Mouse (Mus musculus) layer of hippocampus, adult 9-11 months (tissue): ENCODE data around the gene Sirt6.
A peak's percentile ranks its signal among the peaks of the same experiment; 100 is the strongest.
"Not testable (repeated sequence)": the region's sequence is repeated elsewhere in the genome, so short reads cannot be mapped to it uniquely, and the experiment has no call there.

Source experiments
- DNase-seq: peaks from one replicate; pipeline ENCODE4 v3.0.0; 2022

The Sirt6 gene

DNA sequence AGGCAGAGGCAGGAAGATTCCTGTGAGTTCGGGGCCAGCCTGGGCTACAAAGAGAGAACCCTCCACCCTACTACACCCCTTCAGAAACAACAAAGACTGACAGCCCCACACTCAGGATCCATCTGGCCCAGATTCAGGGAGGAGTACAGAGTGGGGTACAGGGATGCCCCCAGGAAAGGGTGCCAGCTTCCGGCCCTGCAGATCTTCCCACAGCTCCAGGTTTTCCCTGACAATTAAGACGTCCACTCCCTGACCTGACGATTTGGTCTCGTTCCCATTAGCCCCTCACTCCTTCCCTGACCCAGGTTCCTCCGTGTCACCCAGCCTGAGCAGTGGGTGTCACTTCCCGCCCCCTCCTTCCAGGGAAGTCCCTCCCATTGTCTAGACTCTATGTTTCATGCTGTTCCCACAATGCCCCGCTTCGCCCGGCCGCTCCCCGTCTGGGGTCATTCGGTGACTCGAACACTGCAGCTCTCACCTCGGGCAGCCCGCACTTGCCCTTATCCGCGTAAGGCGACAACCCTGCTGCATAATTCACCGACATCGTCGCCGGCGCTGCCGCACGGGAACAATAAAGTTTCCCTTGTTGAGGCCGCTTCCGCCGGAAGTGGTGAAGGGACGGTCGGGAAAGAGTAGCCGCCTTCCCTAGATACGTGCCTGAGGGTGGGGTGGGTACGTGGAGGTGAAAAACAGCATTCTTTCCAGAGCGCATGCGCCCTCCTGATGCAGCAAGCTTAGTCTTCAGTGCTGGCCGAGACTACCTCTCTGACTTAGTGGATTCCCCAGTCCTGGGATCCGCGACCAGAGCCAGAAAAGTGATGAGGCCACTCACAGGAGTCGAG lies at the start of gene Sirt6:
Sirt6 (minus strand) TSS at position 804 of the 842 bp plus-strand sequence.
- DNase-seq, result peak; percentile 96

DNA sequence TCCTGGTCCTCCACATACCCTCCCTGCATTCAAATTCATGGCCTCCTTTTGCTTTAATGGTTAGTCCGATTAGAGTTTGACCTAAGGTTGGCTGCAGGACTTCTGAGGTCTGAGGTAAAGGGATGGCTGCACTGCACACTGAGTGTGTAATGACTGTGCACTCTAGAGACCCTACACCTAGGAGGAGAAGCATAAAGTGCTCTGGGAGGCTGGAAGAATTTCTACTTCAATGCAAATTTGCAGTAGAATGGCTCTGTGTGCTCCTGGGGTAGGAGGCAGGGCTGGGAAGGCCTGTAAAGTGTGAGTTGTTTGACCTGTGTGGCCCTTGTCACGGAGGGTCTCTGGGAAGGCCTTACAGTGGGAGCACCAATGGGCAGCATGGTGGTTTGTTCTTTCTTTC lies 28.6 kb upstream of the Sirt6 start:
- DNase-seq, result no peak

DNA sequence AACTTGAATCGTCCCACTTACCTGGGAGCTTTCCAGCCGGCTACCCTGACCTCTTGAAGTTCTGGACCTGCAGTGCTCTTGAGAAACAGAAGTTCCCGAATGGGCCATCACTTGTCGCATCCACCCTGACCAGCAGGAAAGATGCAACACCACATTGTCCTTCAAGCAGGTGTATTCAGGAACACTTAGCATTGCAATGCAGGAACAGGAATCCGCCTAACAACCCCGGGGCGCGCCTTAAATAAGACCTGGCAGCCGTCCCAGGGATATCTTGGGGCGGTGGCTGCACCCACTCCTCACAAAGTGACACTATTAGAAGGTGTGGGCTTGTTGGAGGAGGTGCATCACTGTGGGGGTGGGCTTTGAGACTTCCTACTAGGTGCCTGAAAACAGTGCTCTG lies 27.6 kb upstream of the Sirt6 start:
- no peak for DNase-seq

DNA sequence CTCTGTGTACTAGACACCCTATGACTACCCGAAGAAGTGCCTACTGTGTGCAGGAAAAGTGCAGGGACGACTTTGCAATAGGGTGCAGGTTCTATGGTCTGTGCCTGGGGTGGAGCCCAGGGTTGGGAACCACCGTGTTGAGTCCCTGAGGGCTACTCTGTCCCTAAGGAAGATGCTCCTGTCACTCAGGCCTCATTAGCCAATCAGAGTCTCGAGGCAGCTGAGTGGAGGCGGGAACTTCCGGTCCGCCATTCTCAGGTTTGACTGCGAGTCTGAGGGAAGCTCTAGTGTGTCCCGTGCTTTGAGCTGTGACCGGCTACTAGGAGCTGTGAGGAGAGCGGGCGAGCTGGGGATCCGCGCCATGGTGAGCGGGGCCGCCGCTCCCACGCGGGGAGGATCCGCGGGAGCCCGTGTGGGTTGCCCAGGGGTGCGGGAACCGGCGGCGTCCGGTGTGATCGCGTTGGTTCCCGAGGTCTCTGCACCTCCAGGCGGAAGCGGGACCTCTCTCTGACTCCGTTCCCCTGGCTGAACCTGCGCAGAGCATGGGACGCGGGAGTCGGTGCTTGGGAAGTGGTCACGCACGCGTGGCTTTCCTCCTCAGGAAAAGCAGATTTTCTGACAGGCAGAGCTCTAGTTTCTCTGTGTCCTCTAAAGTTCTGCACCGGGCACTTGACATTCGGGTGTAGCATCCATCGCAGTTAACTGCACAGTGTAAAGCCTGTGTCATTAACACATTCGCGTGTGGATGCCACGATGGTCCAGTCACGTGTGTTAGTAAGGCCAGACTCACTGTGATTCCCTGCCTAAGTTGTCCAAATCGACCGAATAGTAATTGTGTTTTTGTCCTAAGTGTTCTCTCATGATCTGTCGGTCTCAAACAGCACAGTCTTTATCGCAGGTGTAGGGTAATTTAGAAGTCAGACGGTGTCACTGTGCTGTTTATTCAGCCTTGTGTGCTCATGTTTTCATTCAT lies 21.5 kb upstream of the Sirt6 start, which contains the start of gene Gm10778:
Gm10778 (plus strand) TSS at position 257 of the 973 bp plus-strand sequence.
- peak; percentile 91 for DNase-seq

DNA sequence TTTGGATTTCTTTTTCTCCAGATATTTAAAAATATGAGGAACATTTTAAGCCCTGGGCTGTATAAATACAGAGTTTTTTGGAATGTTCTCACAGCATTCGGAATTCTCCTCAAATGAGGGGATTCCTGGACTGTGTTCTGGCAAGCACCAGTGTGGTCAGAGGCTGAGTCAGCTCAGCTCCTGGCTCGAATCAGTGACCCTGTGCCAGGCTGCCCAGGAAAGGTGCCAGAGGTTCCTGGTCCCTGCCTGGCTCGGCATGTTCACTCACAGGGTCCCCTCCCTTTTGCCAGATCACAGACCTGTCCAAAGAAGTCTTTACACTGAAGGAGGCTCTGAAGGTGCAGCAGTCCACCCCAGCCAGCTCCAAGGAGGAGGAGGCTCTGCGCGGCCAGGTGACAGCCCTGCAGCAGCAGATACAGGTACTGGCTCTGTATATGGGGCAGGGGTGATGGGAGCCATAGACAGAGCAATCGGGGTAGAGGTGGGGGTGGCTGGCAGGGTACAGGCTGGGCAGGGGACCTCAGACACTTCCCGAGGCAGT lies 18.5 kb upstream of the Sirt6 start:
- no peak for DNase-seq

DNA sequence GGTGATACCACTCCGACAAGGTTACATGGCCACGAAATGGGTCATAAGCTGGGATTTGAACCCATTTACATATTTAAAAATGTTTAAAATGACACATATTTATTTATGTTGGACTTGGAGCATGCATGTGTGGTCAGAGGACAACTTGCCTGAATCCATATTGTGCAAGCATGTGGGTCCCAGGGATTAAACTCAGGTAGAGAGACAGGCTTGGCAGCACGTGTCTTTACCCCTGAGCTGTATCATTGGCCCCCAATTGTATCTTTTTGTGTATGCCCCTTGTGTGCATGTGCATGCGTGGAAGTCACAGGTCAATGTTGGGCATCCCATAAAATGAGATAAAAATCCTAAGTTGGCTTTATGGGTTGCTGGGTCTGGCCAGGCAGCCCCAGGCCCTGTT lies 17.8 kb upstream of the Sirt6 start:
- no peak for DNase-seq

DNA sequence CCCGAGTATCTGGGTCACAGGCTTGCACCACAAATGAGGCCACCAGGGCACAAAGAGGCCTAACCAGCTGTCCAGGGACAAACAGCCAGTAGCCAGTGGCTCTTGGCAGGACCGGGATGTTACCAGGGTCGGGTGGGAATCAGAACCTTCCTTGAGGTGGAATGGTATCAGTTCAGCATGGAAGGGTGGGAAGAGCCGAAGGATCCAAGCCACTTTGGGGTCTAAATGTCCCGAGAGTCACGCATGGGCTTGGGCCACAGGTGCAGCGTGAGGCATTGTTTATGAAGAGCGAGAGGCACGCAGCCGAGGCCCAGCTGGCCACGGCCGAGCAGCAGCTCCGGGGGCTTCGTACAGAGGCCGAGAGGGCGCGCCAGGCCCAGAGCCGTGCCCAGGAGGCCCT lies 17.1 kb upstream of the Sirt6 start:
- no peak for DNase-seq

DNA sequence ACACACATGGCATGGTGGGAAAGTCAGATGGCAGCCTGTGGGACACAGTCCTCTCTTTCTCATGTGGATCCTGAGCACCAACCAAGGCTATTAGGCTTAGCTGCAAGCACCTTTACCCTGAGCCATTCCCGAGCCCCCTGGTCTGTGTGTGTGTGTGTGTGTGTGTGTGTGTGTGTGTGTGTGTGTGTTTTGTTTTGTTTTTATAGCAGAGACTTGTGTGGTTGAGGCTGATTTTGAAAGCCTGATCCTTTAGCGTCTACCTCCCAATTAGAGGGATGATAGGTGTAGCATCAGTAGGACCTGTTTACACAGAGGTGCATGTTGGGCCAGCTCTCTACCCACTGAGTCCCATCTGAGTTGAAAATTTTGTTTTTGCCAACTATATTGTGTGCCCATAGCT lies 16.6 kb upstream of the Sirt6 start:
- no peak for DNase-seq

DNA sequence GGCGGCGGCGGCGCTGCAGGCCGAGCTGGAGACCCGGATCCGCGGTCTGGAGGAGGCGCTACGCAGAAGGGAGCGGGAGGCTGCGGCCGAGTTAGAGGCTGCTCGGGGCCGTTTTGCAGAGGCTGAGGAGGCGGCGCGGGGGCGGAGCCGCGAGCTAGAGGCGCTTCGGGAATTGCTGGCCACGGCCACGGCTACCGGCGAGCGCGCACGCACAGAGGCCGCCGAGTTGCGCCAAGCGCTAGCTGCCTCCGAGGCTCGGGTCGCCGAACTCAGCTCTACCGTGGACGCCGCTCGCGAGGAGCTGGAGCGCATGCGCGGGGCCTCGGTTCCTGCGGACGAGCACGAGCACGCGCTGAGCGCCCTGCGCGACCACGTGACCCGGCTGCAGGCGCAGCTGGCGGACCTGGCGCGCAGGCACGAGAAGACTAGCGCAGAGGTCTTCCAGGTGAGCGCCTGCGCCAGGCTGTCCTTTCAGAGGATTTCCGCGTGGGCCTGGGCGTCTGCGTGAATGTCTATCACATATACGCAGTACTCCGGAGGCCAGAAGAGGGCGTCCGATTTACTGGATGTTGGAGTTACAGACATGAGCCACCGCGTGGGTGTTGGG lies 16.0 kb upstream of the Sirt6 start:
- peak; percentile 97 for DNase-seq

DNA sequence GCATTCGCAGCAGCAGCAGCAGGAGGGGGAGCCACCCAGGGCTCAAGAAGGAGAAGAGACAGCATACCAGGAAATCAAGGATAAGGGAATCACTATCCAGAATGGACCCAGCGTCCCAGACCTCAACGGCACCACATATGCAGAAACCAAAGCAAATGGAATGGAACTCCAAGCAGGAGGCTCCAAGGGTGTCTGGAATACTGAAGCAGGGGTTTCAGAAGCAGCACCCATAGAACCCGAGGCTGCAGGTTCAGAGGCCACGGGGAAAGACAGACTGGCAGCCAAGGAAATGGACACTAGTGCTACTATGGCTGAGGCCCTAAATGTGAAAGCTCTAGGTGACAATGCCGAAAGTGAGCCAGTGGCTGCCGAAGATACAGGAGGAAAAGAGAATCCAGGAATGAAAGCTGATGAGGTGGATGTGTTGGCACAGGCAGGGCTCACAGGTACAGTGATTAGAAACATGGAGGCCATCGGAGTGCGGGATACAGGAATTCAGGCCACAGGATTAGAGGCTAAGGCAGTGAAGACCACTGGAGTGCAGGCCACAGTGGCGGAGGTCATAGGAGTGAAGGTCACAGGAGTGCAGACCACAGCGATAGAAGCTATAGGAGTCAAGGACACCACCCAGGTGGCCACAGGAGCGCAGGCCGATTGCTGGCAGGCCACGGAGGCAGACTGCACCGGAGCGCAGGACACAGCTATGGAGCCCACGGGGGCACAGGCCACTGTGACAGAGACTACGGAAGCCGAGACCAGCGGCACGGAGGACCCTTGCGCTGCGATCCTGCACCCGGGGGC lies 15.3 kb upstream of the Sirt6 start:
- DNase-seq, result no peak

DNA sequence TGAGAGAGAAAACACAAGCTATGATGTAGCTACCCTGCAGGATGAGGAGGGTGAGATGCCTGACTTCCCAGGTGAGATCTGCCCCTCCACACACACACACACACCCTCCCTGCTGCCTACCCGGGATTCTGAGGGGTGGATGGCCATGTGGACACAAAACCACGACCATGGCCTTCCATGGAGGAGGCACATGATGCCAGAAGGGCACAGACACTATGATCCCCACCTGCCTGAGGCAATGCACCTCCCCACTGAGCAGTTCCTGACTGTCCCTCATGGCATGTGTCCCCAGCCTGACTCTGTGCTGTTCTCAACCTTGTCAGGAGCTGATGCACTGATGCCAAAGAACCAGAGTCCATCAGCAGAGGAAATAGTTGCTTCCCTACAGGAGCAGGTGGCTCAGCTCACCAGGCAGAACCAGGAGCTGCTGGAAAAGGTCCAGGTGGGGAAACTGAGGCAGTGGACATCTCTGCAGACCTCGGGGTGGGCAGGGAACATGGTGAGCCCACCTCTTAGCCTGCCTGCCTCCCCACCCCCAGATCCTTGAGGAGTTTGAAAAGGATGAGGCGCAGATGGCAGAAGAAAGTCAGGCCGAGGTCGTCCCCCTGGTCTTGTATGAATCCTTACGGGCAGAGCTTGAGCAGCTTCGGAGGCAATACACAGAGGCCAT lies 14.5 kb upstream of the Sirt6 start:
- no peak for DNase-seq

DNA sequence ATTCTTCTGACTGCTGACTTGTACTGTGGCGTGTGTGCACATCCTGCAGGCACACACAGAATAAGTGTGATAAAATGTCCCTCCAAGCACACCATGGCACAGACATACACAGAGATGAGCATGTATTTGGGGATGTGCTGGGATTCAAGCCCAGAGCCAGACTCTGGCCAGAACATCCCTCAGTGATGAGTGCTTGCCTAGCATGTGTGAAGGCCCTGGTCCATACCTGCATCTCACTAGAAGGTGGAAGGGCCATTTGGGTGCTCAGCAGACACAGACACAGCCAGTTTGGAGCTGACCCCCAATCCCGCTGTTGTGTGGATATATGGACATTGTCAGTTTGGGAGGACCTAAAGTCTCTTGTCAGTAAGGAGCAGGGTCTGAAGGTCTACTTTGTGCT lies 14.0 kb upstream of the Sirt6 start:
- no peak for DNase-seq

DNA sequence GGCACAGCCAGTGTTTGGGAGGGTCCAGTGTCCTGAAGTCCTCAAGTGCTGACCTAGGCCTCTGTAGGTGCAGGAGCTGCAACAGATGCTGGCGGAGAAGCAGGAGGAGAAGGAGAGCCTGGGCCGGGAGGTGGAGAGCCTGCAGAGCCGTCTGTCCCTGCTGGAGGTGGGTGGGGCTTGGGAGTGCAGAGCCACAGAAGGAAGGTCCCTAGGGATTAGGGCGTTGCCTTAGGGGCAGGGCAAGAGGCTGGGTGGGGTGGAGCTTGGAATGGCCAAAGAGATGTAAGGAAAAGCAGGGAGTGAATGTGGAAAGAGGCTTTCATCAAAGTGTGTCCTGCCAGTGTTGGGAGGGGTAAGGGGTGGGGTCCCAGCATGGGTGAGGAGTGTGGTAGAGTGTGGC lies 13.2 kb upstream of the Sirt6 start:
- not testable (repeated sequence) for DNase-seq

DNA sequence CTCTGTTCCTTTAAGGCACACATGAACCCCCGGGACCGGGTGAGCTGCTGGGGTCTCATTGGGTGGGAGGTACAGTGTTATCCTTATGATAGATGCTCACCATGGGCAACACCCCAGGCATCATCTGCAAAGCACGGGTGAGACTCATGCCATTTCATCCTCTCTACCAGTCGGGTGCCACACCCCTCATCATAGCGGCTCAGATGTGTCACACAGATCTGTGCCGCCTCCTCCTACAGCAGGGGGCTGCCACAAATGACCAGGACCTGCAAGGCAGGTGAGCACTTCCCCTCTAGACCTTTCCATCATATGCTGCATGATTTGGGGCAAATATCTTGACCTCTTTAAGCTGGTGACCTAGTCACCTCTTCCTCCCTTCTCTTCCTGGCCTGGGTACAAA lies 10.5 kb upstream of the Sirt6 start:
- no peak for DNase-seq

DNA sequence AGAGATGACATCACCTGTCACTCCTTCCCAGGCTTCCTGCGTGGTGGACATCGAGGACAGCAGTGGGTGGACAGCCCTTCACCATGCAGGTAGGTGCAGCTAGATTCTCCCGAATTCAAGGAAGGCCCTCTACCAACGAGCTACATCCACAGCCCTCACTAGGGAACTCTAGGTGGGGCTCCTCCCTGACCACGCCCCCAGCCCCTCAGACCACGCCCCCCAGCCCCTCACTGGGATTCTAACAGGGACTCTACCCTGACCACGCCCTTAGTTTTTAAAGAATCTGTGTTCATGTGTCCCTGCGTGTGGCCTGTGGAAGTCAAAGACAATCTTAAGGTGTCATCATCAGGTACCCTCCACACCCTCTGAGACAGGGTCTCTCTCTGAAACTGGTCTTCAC lies 8.7 kb upstream of the Sirt6 start:
- no peak for DNase-seq

DNA sequence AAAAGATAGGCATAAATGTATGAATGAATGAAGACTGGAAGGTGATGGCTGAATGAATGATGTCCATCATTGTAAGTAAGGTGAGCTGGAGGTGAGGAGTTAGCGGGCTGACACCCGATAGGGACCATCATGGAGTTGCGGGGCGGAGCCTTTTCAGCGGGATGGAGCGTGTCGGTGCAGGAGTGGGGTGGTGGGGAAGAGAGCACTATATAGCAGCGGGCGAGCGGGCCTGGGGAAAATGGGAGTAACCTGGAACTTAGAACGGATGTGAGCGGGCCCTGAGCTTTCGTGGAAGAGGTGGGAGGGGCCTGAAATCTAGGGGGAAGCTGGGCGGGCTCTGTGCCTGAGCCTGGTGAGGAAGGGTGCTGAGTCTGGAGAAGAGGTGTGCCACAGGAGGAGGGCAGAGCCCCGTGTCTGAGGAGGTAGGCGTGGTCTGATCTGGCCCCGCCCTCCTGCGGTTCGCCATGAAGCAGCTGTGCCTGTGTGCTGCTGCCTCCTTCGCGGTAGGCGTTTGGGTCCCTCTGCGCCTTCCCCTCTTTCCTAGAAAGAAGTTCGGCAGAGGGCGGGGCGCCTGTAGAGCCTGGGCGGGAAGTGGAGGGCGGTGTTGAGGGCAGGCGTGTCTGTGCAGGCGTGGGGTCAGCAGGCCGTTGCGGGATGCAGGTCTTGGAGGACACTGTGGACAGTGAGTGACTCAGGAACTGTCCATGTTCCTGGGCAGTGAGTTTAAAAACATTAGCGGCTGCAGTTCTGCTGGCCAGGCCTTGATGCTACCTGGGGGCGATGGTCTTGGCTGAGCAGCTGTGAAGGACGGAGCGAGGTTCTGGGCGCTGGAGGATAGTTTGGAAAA lies 5.9 kb upstream of the Sirt6 start:
- peak; percentile 87 for DNase-seq

DNA sequence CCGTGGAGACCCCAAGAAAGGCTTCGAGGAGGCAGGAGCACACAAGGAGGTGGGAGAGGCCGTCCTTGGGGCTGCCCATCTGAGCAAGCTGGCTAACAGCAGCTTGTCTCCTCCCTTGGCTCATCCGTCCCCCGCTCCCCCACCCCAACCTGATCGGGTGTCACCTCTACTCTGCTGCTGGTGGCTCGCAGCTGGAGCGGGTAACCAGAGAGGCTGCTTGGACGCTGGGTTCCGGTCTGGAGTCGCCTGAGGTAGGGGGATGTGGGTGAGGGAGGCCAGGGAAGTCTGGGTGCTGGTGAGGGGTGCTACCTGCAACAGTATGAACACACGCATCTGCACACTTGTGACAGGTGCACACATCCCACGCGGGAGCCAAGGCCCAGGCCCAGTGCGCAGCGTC lies 793 bp upstream of the Sirt6 start, which contains the start of gene Ankrd24:
Ankrd24 (plus strand) TSS at position 151 of the 400 bp plus-strand sequence.
- DNase-seq, result no peak

DNA sequence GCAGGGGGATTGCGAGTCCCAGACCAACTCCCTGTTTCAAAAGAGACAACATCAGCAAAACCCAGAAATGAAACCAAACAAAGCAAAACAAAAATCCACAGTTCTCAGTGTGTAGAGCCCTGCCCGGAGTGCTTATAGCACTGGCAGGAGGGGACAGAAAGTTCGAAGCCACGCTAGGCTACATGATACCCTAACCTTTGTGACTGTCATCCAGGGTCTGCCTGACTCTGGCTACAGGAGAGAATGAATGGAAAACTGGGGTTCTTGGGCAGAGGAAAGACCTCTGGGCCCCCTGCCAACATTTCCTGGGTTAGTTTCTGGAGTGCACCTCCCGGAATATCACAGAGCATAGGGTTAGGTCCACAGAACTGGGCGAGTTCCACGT lies 231 bp upstream of the Sirt6 start:
- DNase-seq, result no peak

DNA sequence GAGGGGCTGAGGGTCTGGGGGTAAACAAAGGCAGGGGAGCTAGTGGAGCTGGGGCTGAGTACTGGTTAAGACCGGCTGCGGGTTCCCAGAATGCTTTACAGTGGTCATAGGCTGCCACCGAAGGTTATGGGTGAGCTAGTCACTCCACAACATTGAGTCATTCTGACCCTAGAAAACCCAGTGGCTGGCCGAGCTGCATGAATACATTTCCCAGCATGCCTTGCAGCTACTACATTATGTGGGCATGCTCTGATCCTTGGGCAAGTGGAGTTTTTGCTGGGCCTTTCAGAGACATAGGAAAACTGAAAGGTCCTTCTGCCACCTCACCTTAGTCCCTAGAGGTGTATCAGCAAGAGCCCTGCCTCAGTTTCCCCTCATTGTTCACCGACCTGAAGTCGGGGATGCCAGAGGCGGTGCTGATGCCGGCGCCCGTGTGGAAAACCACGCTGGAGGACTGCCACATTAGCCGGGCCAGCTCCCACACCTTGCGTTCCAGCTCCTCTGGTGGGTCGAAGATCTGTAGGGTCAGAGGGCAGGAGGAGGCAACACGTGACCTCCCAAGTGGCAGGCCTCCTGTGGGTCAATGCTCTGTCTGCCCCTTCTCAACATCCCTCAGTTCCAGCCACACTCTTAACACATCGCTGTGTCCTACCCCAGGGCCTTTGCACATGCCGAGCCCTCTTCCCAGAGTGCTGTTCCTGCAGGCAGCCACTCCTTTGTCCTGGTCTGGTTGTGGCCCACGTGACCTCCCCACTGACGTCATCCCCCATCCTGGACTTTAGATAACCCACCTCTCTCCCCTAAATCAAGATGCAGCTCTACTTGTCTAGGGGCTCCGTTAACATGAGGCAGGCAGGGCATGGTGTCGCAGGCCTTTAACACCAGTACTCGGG lies 1.2 kb downstream of the Sirt6 start:
- DNase-seq, result no peak
